Mouse (Mus musculus): ENCODE measurements around the gene Kif21b.
A peak's percentile ranks its signal among the peaks of the same experiment; 100 is the strongest.

The Kif21b gene

DNA sequence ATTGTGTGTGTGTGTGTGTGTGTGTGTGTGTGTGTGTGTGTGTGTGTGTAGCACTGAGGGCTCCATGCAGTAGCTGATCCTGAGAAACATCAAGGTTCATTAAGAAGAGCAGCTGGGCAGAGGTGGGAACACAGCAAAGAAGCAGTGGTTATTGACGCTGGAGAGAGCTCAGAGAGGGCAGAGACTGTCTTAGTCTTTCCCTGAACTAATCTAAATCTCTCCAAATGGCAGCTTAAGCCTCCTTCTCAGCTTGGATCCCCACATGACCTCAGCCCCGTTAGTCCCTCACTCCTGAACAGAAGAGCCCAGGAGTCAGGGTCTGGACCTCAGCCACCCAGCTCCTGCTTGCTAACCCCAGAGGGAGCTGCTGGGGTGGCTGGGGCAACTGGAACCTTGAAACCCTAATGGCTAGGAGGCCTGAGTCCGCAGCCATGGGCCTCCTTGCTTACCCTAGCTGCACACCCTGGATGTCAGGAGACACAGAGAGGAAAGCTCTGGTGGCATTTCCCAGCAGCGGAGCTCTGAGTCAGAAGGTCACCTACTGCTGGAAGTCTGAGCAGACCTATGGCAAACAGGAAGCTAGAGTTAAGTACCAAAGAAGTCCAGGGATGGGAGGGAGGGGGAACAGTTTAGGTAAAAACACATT is 2.1 kb upstream of the Kif21b start:
- no peak for DNase-seq (ENCODE audit: low spot score)

DNA sequence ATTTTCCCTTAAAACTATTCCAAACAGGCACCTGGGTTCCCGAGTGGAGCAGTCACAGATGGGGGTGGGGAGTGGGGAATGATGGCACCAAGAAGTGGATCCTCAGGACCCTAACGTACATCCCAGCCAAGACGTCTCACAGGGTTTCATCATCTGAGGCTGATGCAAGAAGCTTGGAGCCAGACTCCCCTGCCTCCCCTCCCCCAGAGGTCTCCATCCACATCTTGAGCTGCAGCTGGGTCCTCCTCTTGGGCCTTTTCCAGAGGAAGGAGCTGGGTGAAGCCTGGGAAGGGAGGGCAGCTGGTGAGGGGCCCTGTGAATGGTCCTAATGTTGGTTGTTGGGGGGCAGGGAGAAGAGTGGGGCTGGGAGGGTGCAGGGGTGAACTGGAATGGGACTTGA is 1.1 kb upstream of the Kif21b start:
- DNase-seq (ENCODE audit: low spot score) = no peak

DNA sequence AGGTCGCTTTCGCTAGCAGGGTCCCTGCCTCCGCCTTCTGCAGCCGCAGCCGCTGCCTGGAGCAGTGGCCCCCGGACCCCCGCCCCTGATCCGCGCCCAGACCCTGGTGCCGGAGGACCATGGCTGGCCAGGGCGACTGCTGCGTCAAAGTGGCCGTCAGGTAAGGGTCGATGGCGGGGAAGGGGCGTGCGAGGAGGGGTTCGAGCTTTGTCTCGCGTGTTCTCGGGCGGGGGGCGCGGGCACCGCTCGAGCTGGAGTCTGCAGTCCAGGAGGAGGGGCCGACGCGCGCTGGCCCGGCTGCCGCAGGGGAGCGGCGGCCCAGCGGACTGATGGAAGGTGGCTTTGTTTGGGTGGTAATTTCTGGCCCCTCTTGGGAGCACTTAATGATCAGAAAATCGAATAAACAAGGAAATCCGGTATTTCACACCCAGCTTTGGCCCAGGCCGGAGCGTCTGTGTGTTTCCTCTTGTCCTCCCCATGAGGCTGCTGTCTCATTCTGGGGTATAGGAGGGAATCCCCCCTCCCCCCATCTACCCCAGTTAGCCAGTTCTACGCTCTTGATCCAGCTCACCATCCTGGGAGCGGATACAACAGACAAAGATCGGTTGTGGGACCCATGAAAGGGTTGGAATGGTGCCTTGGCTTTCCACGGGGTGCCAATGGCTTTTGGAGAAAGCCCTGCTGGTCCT is 558 bp downstream of the Kif21b start:
- peak; percentile 73 for DNase-seq (ENCODE audit: low spot score)

DNA sequence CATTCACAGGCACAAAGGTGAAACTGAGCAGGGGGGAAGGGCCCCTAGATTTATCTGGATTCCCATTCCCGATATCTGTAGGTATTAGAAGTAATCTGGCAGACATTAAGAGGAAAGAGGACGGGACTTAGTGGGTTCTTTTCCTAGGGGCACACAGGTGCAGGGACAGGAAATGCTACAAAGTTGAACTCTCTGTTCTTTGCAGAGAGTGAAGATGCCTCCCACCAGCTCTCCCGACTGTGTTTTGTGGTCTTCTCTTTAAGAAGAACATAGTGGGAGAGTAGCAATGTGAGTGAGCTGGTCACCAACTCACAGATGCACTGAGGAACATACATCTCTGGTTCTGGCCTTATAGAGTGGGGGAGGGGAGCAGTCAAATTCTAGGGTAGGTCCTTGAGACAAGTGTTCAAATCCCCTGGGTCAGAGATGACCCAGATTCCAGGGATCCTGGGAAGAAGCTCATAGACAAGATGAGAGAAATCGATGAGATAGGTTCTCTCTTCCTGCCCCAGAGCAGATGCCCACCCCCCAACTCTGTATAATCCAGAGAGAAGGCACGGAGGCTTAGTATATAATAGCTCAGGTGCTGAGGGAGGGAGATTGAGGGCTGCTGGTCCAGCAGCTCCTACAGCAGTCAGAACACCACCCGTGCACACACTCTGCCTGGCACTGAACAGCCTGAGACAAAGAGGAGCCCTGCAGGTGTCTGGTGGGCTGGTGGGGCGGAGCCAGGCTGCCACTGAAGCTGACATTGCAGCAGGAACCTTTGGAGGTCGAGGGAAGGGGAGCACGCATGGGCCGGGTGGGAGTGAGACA is 1.4 kb downstream of the Kif21b start:
- no peak for DNase-seq (ENCODE audit: low spot score)

DNA sequence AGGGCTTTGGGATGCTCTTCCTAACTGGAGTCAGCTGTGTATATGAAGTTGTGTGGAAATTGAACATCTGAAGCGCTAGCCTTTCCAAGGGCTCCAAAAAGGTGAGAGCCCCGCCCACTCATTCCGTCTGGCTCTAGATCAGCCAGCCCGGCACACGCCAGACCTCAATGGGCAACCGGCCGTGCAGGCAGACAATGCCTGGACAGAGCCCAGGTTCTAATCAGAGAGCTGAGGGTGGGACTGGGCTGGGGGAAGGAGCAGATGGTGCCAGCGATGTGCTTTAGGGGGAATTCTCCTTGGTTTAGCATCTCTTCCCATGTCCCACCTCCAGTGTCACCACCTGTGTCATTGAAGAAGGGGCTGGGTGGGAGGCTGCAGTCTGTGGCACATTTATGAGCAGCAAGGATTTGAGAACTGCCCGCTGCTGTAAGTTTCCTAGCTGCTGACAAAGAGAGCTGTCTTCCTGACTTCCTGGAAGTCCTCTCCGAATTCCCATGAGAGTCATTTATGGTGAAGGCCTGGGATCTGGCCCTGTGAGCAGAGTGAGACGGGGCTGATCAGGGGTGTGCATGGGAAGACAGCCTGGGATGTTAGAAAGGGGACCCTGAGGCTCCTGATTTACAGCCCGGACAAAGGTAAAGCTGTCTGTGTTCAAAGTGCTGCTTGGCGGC is 2.5 kb downstream of the Kif21b start:
- no peak for DNase-seq (ENCODE audit: low spot score)

DNA sequence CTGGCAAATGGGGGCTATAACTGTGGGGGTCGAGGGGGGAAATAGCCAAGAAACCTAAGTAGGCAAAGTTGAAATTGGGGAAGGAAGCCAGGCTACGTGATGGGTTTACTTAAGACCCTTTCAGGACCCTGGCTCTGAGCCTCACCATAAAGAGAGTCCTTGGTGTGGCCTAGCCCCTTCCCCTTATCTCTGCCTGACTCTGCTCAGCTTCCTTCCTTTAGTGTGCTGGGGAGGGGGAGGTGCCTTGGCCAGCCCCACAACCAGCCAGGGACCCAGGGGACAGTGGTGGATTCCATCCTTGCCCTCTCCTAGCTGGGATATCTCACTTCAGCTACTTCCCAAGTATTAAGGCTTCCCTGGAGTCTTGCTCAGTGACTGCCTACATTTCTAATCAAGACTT is 3.4 kb downstream of the Kif21b start:
- DNase-seq (ENCODE audit: low spot score) = no peak

DNA sequence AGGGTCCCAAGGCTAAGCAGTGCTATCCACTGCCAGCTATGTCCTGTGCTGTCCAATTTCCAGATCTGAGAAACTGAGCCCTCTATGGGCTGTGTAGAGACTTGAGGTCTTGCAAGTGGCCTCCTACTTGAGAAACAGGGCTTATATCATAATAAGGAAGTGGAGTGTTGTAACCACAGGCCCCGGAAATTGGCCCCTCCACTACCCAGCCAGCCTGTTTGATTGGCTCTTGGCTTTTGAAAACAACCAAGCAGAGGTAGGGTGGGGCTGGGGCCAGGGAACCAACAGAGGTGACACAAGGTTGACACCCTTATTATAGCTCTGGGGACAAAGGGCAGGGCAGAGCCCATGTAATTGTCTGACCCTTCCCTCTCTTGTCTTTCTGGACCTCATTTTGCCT is 3.9 kb downstream of the Kif21b start:
- DNase-seq (ENCODE audit: low spot score) = no peak

DNA sequence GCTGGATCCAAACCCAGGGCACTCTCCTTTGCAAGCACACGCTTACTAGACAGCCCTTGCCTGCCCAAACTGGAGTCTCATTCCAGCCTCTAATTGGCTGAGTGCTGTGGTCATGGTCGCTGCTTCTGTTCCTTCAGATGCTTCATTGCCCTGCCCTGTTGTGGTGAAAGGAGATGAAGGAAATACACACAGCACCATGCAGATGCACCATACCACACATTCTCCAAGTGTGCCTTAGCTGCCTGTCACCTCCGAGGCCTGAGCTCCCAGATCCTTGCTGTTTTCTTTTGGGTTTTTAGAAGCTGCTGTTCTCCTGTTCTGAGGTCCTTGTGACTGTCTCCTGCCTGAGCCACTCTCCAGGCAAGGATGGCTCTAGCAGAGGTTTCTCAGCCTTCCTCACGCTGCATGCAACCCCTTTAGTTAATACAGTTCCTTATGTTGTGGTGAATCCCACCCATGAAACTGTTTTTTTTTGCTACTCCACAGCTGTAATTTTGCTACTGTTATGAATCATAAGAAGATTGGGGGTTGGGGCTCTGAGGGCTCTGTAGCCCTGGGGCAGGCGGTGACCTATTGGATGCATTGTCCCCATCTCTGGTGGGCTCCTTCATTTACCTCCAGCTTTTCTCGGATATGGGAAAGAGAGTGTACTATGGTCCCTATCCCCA is 4.7 kb downstream of the Kif21b start:
- DNase-seq (ENCODE audit: low spot score) = no peak

DNA sequence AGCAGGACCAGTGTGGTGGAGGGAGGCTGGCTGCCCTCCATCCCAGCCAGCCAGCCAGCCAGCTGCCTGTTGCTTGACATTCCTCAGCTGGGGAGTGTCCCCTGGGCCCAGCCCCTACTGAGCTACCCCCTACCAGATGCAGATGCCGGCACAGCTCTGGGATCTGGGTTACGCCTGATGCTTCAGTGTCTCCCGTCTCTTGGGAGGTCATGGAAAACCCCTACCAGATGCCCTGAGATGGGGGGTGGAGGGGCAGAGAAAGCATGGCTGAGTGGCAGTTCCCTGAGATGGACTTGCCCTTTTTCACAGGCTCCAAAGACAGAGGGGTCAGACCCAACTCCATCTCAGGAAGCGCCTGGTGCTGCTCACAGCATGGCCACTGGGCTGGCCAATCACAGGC is 5.4 kb downstream of the Kif21b start:
- no peak for DNase-seq (ENCODE audit: low spot score)

DNA sequence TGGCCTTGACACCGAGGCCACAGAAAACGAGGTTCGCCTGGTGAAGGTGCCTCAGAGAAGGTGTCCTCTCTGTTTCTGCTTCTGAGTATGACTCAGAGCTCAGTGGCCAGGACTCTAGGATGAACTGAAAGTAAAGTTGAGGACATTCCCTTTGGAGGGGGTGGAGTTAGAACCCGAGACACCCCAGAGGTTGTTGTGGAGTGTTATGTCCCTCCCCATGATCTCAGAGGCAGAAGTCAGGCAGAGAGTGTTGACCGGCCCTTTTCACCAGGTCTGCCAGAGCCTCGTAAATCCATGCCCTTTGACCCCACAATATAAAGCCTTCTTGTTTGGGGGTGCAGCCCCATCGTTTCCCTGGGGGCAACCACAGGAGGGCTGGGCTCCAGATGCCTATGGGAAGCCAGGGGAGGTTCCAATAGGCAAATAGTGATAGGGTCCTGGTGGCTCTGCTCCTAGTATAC is 5.9 kb downstream of the Kif21b start:
- DNase-seq (ENCODE audit: low spot score) = peak; percentile 56

DNA sequence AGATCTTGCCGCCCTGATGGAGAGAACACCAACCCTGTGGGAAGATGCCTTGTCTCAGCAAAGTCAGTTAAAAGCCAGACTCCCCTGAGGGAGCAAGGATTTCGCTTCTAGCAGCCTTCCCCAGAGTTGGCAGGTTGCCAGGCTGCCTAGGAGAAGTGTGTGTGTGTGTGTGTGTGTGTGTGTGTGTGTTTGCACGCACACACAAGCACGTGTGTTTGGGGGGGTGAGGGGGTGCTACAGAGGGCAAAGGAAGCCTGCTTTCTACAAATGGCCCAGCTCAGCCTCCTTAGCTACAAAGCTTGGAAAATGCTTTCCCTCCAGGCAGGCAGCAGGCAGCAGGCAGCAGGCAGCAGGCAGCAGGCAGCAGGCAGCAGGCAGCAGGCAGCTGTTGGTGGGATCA is 6.4 kb downstream of the Kif21b start:
- DNase-seq (ENCODE audit: low spot score) = peak; percentile 61

DNA sequence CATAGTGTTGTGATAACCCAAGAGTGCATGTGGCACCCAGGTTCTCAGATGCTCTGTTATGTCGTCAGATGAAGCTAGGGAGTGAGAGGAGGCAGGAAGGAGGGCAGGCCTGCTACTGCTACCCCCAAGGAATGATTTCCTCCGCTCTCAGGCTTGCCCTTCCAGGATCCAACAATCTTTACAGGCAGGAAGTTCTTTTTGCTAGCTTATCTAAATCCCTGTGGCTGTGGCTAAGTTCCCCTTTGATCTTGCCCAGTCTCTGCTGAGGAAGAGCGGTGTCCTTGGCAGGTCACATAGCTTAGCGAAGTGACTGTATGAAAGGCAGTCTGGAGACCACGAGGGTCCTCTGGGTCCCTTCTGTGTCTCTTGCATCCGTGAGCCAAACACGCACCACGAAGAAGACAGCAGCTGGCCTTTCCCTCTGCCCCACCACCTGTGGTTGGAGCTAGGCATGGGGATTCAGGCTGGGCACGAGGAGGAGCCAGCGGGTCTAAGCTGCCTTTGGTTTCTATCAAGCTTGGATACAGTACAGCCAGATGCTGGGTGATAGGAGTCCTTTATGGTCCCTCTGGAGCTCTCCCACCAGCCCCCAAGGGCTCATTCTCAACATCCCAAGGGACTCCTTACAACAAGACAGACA is 7.1 kb downstream of the Kif21b start:
- no peak for DNase-seq (ENCODE audit: low spot score)

DNA sequence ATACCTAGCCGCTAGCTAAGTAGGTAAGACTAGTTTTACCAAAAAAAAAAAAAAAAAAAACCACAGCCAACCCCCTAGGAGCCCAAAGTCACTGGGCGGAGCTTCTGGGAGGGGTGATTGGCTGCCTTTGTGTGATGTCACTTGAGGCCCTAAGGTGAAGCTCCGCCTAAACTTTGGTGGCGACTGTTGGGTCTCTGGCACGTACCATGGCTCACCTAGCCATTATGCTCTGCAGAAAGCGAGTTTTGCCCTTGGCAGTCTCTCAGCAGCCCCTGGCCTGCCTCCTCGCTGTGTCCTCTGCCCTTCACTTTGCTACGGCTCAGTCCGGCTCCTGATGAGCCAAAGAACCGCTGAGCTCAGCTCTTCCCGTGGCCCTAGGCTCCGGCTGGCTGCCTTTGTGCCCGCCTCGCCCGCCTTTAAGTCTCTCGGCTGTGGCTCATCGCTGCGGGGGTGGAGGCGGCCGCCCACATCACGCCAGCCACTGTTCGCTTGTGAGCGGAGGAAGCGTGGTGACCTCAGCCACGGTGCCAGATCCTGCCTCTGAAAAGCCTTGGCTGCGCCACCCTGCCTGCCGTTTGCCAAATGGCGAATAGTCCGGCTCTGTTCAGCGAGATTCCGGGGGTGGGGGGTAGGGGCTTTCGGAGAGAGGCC is 8.9 kb downstream of the Kif21b start:
- DNase-seq (ENCODE audit: low spot score) = peak; percentile 91

DNA sequence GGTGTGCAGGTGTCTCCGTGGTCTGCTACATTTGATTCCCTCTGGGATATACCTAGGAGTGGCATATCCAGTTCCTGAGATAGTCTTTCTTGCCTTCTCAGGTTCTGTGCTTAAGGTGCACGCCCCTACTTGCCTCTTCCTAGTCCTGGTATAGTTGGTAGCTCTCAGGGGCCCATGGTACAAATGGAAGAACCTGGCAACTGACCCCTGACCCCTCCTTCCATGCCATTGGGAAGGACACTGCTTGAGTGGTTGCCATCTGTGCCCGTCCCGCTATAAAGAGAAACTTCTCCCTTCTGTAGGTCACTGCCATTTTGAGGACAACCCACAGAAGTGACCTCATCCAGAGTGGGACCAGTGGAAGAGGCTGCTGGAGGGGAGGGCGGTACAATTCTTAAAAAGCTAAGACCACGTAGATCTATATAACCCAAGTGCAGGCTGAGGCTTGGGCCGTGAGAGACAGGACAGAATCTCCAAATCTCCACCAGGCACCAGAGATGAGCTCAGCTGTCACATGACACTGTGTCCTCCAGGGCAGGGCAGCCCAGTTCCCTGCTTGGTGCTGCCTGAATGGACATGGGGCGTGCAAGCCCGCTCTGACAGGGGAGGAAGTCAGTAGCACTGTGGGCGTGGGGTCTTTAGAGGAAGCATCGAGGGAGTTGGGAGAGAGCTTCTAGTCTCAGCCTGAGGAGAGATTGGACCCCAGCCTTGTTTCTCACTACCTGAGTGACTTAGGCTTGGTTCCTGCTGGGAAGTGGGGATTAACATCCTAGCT is 10.2 kb downstream of the Kif21b start:
- DNase-seq (ENCODE audit: low spot score) = no peak

DNA sequence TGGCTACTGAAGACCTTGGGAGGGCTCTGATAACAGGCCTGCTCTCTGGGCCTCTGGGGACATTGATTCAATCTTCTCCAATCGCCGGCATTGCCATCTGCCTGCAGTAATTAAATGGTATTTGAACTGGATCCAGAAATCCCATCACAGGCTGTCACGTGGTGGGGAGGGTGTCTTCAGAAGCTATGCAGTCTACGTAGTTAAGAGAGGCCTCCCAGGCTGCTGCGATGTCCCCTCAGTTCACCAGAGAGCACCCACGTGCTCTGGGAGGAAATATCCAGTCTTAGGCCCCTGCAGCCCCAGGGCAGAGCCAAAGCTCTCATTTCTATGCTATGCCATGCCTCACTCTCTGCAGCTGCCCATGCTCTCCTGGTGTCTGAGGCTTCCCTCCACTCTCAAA is 11.1 kb downstream of the Kif21b start:
- no peak for DNase-seq (ENCODE audit: low spot score)

DNA sequence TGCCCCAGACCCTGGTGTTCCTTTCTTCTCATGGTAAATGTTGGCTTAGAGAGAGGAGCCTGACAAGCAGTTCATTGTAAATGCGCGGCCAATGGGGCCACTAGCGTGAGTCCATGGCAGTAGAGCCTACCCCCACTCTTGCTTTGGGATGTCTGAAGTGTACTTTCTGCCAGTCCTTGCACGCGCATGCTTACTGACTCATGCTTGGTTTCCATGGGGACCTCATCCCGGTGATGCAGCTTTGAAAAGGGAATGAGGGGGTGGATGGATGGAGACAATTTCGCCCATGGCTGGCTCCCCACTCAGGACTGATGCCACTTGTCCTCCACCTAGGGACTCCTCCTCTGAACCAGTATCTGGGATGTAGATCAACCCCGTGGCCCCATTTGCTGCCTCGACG is 12.3 kb downstream of the Kif21b start:
- no peak for DNase-seq (ENCODE audit: low spot score)

DNA sequence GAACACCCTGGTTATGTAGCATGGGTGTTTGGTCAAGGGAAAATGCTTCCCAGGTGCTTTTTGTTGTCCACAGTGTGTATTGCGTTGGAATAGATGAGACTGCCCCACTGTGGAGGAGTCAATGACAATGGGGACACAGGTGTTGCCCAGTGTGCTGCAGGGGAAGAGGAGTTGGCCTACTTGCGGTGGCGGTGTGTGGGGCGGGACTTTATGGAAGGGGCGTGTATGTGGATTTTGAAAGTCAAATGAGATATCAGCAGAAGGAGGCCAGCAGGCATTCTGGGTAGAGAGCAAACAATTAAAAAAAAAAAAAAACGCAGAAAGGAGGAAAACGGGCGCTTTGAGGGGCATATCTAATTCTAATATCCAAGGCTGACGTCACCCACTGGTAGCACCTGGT is 18.5 kb downstream of the Kif21b start:
- no peak for DNase-seq (ENCODE audit: low spot score)

DNA sequence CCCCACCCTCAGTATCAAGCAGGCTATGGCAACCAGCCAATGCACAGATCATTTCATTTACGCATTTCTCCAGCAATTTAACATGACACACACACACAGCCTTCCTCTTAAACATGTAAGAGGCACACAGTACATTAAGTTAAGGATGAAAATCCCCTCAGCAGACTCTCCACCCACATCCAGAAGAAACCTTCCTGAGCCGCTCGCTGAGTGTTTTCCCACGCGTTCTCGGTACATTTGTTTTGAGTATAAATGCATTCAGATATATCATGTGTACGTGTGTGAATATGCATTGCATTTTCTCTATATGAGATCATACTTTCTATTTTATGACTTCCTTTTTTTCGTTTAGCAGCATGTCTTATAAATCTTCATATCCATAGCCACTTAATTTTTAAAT is 20.2 kb downstream of the Kif21b start:
- no peak for DNase-seq (ENCODE audit: low spot score)

DNA sequence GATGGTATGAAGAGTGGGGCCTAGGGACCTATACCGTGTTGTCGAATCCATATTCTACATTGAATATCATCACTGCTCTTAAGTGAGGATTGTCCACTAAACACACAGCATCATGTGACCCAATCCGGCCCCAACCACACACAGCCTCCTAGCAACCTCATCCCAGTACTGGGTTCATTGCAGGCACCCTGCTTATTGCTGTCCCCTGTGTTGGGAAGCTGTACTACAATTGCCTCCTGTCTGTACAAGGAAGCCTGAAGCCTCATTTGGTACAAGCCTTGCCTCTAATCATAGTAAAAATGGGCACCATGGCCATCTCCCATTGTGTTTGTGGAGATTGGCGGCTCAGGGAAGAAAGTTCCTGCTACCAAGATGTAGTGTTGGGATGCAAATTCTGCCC is 25.1 kb downstream of the Kif21b start:
- DNase-seq (ENCODE audit: low spot score) = no peak

DNA sequence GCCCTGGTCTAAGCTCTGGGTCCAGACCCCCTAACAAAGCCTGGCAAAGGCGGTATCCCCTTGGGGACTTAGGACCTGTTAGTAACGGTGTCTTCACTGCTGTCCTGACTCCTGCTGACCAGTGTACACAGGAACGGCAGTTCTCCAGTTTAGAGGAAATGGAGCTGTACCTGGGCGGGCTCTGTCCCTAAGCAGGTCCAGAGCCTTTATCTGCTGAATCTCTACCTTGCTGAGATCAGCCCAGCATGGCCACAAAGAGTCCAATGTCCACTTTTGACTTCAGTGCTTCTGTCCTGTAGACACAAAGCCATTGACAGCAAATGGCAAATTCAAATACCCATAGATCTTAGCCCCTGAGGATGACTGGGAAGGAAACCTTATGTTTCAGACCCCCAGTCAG is 25.8 kb downstream of the Kif21b start:
- DNase-seq (ENCODE audit: low spot score) = no peak
